Mouse (Mus musculus) testis, adult 2 months (tissue): Measurements from ENCODE around the gene Nup88. TPM values are rescaled to one million over a fixed set of nuclear protein-coding genes. Genes with fewer than 3 reads are reported as not detected.

Experiments
- H3K27ac ChIP-seq: fragments of 200-500 bp; 2 replicates; pipeline ENCODE4 v1.5.1; 2012; ENCODE audit warnings: low read depth, low read length; ENCODE audit not compliant: control insufficient read depth, insufficient read depth
- H3K27me3 ChIP-seq: fragments of 200-500 bp; 2 replicates; pipeline ENCODE4 v1.6.1; 2012; ENCODE audit warnings: mild to moderate bottlenecking, low read length, moderate library complexity; ENCODE audit not compliant: control insufficient read depth, insufficient read depth
- H3K36me3 ChIP-seq: fragments of 200-500 bp; 2 replicates; pipeline ENCODE4 v1.6.1; 2012; ENCODE audit warnings: mild to moderate bottlenecking, low read length; ENCODE audit not compliant: control insufficient read depth, insufficient read depth
- H3K4me1 ChIP-seq: fragments of 200-500 bp; 2 replicates; pipeline ENCODE4 v1.6.1; 2012; ENCODE audit warnings: low read length; ENCODE audit not compliant: control insufficient read depth, insufficient read depth
- H3K4me3 ChIP-seq: fragments of 200-500 bp; 2 replicates; pipeline ENCODE4 v1.5.1; 2012; ENCODE audit warnings: low read depth, mild to moderate bottlenecking, low read length, moderate library complexity, mixed read lengths; ENCODE audit not compliant: control insufficient read depth
- CTCF ChIP-seq: fragments of 200-500 bp; IDR thresholded peaks from 2 replicates; pipeline ENCODE4 v1.5.1; 2012; ENCODE audit warnings: low read depth, mild to moderate bottlenecking, inconsistent platforms, low read length, moderate library complexity; ENCODE audit not compliant: control insufficient read depth, insufficient read depth, insufficient replicate concordance
- POLR2A ChIP-seq: fragments of 200-500 bp; IDR thresholded peaks from 2 replicates; pipeline ENCODE4 v1.6.1; 2012; ENCODE audit warnings: low read depth, mild to moderate bottlenecking, inconsistent platforms, low read length, moderate library complexity; ENCODE audit not compliant: control insufficient read depth
- polyA plus RNA-seq: library from polyadenylated mRNA; depleted of rRNA; stranded (reverse); fragments of >200 nt; gene quantifications from 2 replicates; pipeline ENCODE4 v1.2.3, GENCODE M21; 2012

The Nup88 gene
- polyA plus RNA-seq, 1 experiment = 80.9 TPM

DNA sequence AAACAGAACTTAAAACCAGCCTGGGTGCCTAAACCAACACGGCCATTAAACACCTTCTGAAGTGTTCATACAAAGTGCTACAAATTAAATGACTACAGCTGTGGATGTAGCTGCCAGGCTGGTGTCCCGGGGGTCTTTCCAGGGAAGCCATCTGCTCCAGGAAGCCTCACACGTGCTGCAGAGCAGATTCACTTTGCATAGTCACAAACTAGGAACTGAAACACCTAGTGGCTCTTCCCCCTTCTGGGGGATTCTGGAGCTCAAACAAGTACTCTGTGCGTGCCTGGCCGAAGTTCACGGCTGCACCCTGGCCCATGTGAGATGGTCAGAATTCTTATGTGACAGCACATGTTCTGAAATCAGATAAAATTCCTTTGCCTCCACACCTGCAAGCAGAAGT is 10.5 kb upstream of the Nup88 start:
- H3K27ac ChIP-seq = no peak overlapping the region
- peaks cover 2% of the 10 kb centered on the region; the same call in 1 of the 2 replicates for H3K36me3 ChIP-seq
- no peak overlapping the region for H3K4me3 ChIP-seq
- H3K4me1 ChIP-seq = peaks cover 7% of the 10 kb centered on the region
- no peaks in the 10 kb centered on the region for H3K27me3 ChIP-seq
- TF ChIP-seq CTCF = no peak

DNA sequence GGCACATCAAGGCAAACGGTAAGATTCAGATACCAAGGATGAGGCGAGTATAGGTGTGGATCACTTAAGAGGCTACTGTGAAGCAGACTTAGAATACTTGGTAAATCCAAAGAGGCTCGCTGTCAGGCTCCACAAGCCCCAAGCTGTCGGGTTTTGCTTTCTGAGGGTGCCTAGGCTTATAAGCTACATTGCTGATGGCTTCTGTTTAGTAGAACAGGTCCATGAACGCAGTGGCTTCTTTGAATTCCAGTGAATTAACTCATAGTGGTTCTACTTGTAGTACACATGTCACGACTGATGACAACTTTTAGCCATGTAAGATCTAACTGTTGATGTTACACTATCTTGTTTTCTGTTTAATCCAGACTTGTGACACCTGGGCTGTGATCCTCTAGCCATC is 7.5 kb upstream of the Nup88 start:
- H3K27me3 ChIP-seq = no peaks in the 10 kb centered on the region
- no peak overlapping the region for H3K4me3 ChIP-seq
- H3K27ac ChIP-seq = no peak overlapping the region
- TF ChIP-seq CTCF (no peak), POLR2A (no peak)
- H3K4me1 ChIP-seq = peaks cover 5% of the 10 kb centered on the region
- H3K36me3 ChIP-seq = peaks cover 2% of the 10 kb centered on the region; the same call in 1 of the 2 replicates

DNA sequence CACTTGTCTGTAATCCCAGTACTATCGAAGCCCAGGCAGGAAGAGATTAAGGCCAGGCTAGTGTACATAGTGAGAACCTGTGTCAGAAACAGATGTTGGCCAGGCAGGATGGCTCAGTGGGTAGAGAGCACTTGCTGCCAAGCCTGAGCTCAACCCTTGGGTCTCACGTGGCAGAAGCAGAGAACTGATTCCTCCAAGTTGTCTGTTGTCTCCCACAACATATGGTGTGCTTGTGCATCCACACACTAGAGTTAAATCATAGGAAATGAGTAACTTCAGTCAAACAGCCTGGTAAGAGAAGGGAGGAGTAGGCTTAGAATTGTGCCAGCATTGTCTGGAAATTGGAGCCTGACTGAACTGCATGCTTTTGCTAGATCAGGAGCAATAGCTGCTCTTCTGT is 5.4 kb upstream of the Nup88 start:
- Histone ChIP-seq H3K4me3 (no peak overlapping the region), H3K27ac (no peak overlapping the region), H3K27me3 (no peaks in the 10 kb centered on the region), H3K36me3 (peaks cover 2% of the 10 kb centered on the region; the same call in 1 of the 2 replicates), H3K4me1 (no peaks in the 10 kb centered on the region; the same call in none of the 2 replicates)
- TF ChIP-seq CTCF = no peak
- no peak for TF ChIP-seq POLR2A

DNA sequence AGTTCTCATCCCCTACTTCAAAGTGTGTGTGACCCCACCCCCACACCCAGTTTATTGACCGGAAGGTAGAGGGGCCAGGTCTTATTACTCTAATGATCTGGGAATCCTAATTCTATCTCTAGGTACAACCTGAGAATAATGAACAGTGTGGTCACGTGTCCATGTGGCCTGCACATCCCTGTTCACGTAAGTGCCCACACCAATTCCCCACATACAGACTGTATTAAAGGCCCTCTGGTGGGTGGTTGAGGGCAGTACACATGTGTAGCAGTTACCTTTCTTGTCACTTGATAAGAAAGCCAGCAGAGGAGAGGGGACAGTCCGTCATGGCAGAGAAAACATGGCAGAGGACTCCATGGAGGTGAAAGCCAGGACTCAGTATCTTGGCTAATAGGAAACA is 4.2 kb upstream of the Nup88 start:
- H3K4me1 ChIP-seq = peaks cover 2% of the 10 kb centered on the region

DNA sequence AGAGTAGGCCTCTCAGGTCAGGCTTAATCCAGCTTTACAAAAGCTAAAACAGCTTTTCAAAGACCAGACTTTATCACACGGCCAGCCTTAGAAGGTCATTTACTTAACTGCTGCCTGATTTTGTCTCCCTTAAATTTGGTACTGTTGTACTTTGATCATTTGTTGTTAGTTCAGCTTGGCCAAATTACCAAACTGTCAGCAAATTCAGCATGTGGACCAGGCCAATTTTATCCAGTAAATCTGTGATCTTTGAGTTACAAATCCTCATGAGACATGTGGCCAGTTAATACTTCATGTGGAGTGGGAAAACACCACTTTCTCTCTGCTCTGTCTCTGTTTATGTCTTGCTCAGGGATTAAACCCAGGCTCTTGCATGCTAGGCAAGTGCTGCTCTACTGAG is 2.8 kb upstream of the Nup88 start:
- Histone ChIP-seq H3K27ac (no peak overlapping the region), H3K4me3 (peak overlapping the region; percentile 58), H3K36me3 (peaks cover 2% of the 10 kb centered on the region; the same call in 1 of the 2 replicates), H3K27me3 (no peaks in the 10 kb centered on the region), H3K4me1 (peaks cover 4% of the 10 kb centered on the region)
- TF ChIP-seq POLR2A (no peak), CTCF (no peak)

More for the DNA sequence above, 4.2 kb upstream of the Nup88 start:
- Histone ChIP-seq H3K27ac (no peak overlapping the region), H3K4me3 (no peak overlapping the region), H3K27me3 (no peaks in the 10 kb centered on the region), H3K36me3 (peaks cover 2% of the 10 kb centered on the region; the same call in 1 of the 2 replicates)
- TF ChIP-seq CTCF (no peak), POLR2A (no peak)

GRCm38 (mm10) chr11:70970560-70971540 is 1.1 kb upstream of the Nup88 start:
- TF ChIP-seq POLR2A = no peak
- no peak for TF ChIP-seq CTCF
- Histone ChIP-seq H3K27me3 (no peaks in the 10 kb centered on the region), H3K36me3 (no peaks in the 10 kb centered on the region), H3K4me3 (peak overlapping the region; percentile 89), H3K27ac (peak overlapping the region; percentile 94), H3K4me1 (peaks cover 4% of the 10 kb centered on the region)

GRCm38 (mm10) chr11:70969271-70969794 is 440 bp downstream of the Nup88 start:
- peaks cover under 1% of the 10 kb centered on the region; the same call in 1 of the 2 replicates for H3K36me3 ChIP-seq
- H3K27me3 ChIP-seq = no peaks in the 10 kb centered on the region
- TF ChIP-seq POLR2A (no peak), CTCF (0 out of 2 replicates have a peak, but pooled peaks have one; percentile 1)
- H3K27ac ChIP-seq = peak overlapping the region; percentile 90
- peaks cover 4% of the 10 kb centered on the region for H3K4me1 ChIP-seq
- peak overlapping the region; percentile 89 for H3K4me3 ChIP-seq
